ENCODE assay signal across 25 mouse cellular contexts in the genomic region with DNA sequence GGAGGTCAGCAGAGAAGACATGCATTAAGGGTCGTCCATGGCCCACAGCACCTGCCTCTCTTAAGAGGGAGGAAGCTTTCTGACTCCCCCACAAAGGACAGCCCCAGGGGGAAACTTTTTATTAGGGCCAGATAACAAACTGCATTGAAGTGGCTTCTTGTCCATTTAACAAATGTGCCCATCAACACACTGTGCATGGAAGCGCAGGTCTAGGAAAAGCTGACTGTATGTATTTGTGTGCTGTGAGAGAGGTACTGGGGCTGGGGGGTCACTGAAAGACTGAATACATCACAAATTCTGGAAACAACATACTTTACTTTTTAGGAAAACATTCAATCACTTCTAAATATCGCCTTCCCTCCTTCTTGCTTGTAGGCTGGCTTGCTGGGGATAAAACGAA. TPM values are rescaled to one million over a fixed set of nuclear protein-coding genes. Genes with fewer than 3 reads are reported as not detected.
"Had no signal": no experiment of that assay in that cellular context is flagged by ENCODE, and none has a peak within 500 bp of the region (broad histone marks: within the 10 kb centered on the region; RNA-seq: fewer than 3 reads in every experiment).

No protein-coding gene starts in this region.

- H3K4me2 ChIP-seq: heart, embryonic 11.5 days; hindbrain, embryonic 14.5 days; intestine, embryonic 15.5 days; liver, embryonic 12.5 days had no signal

- H3K27me3 ChIP-seq: intestine, embryonic 15.5 days had no signal

- H3K9ac ChIP-seq: hindbrain, embryonic 14.5 days; intestine, embryonic 15.5 days; limb, embryonic 13.5 days; limb, embryonic 15.5 days; liver, embryonic 12.5 days; liver, embryonic 14.5 days had no signal

- DNase-seq: gastrocnemius, adult 2 months; gastrocnemius, postnatal 10 days; gastrocnemius, postnatal 25 days; heart, adult 2 months; heart, postnatal 14 days; heart, postnatal 36 days; kidney, adult 18-20 months; kidney, adult 8-10 months; kidney, postnatal 10 days; kidney, postnatal 25 days; kidney, postnatal 4 days; layer of hippocampus, adult 9-11 months; layer of hippocampus, postnatal 36 days; left cerebral cortex, postnatal 4 days had no signal

- H3K9me3 ChIP-seq: intestine, embryonic 15.5 days; limb, embryonic 13.5 days; limb, embryonic 15.5 days; liver, embryonic 12.5 days had no signal

- H3K27ac ChIP-seq: gastrocnemius, adult 2 months; heart, adult 2 months; hindbrain, embryonic 14.5 days; intestine, embryonic 15.5 days; limb, embryonic 15.5 days; liver, embryonic 12.5 days; liver, embryonic 14.5 days had no signal

- H3K36me3 ChIP-seq: intestine, embryonic 15.5 days; limb, embryonic 13.5 days; limb, embryonic 15.5 days; liver, embryonic 12.5 days had no signal

- ATAC-seq: forebrain, embryonic 16.5 days; inflammation-experienced regulatory T-cells, adult 6 months; intestine, embryonic 15.5 days; intestine, postnatal 0 days; liver, embryonic 12.5 days had no signal

- H3K4me3 ChIP-seq: gastrocnemius, adult 2 months; heart, adult 2 months; intestine, embryonic 15.5 days; limb, embryonic 13.5 days; limb, embryonic 15.5 days; liver, embryonic 12.5 days had no signal

RNA-seq across cellular contexts. Expression of a gene that starts 9.4 kb away (rescaled TPM):
- total RNA-seq: granulocyte monocyte progenitor cell, adult 5-6 weeks had no signal
